Mouse (Mus musculus): Measurements from ENCODE around the gene Lelp1. TPM values are rescaled to one million over a fixed set of nuclear protein-coding genes. Genes with fewer than 3 reads are reported as not detected.
A peak's percentile ranks its signal among the peaks of the same experiment; 100 is the strongest.

Gene Lelp1
- not detected in 2 replicates for polyA plus RNA-seq (2016; fragmentation: Nextera tagmentation; extraction: Ambion mirVana)

GRCm38 (mm10) chr3:92142644-92143043 lies at the start of gene Lelp1:
Lelp1 (minus strand) TSS chr3:92142744.
- Histone ChIP-seq H3K4me1 (no peaks in the 10 kb centered on the region), H3K27me3 (ENCODE audit: poor library complexity, severe bottlenecking) (no peaks in the 10 kb centered on the region), H3K4me3 (no peak within 1 kb of the TSS), H3K9me3 (no peaks in the 10 kb centered on the region), H3K36me3 (replicated peaks) (no peaks in the 10 kb centered on the region), H3K27ac (no peak within 1 kb of the TSS)
- 74% methylated on average over 1 of the region's 1 CpGs for WGBS
- DNase-seq (ENCODE audit: extremely low spot score, low spot score) = no peak

- H3K36me3 ChIP-seq (replicated peaks) = no peaks in the 10 kb centered on the region
- no peak for DNase-seq (ENCODE audit: extremely low spot score, low spot score)
- H3K9me3 ChIP-seq = no peaks in the 10 kb centered on the region
- no peaks in the 10 kb centered on the region for H3K4me1 ChIP-seq
- H3K27me3 ChIP-seq (ENCODE audit: poor library complexity, severe bottlenecking) = no peaks in the 10 kb centered on the region
- no peak overlapping the region for H3K27ac ChIP-seq
- no peak overlapping the region for H3K4me3 ChIP-seq
- 71% methylated on average over 1 of the region's 1 CpGs for WGBS
Measured at GRCm38 (mm10) chr3:92176880-92177279, 34.3 kb upstream of the Lelp1 start.

GRCm38 (mm10) chr3:92169847-92170246 lies 27.3 kb upstream of the Lelp1 start:
- Histone ChIP-seq H3K27me3 (ENCODE audit: poor library complexity, severe bottlenecking) (no peaks in the 10 kb centered on the region), H3K4me3 (no peak overlapping the region), H3K4me1 (no peaks in the 10 kb centered on the region), H3K9me3 (no peaks in the 10 kb centered on the region), H3K36me3 (replicated peaks) (no peaks in the 10 kb centered on the region), H3K27ac (no peak overlapping the region)
- 93% methylated on average over 3 of the region's 3 CpGs for WGBS
- DNase-seq (ENCODE audit: extremely low spot score, low spot score) = no peak

- no peak overlapping the region for H3K27ac ChIP-seq
- H3K4me1 ChIP-seq = no peaks in the 10 kb centered on the region
- DNase-seq (ENCODE audit: extremely low spot score, low spot score) = peak; percentile 39
- H3K36me3 ChIP-seq (replicated peaks) = no peaks in the 10 kb centered on the region
- H3K9me3 ChIP-seq = no peaks in the 10 kb centered on the region
- H3K4me3 ChIP-seq = no peak overlapping the region
- H3K27me3 ChIP-seq (ENCODE audit: poor library complexity, severe bottlenecking) = peaks cover 7% of the 10 kb centered on the region; the same call in 1 of the 2 replicates
Measured at GRCm38 (mm10) chr3:92153322-92153721, 10.8 kb upstream of the Lelp1 start.

- 29% methylated on average over 8 of the region's 8 CpGs for WGBS
- no peaks in the 10 kb centered on the region for H3K4me1 ChIP-seq
- H3K4me3 ChIP-seq = no peak overlapping the region
- H3K9me3 ChIP-seq = no peaks in the 10 kb centered on the region
- H3K27me3 ChIP-seq (ENCODE audit: poor library complexity, severe bottlenecking) = peaks cover 7% of the 10 kb centered on the region; the same call in 1 of the 2 replicates
- peak; percentile 37 for DNase-seq (ENCODE audit: extremely low spot score, low spot score)
- no peak overlapping the region for H3K27ac ChIP-seq
- no peaks in the 10 kb centered on the region for H3K36me3 ChIP-seq (replicated peaks)
Measured at GRCm38 (mm10) chr3:92150631-92151277, 8.2 kb upstream of the Lelp1 start.

- Histone ChIP-seq H3K9me3 (no peaks in the 10 kb centered on the region), H3K27me3 (ENCODE audit: poor library complexity, severe bottlenecking) (no peaks in the 10 kb centered on the region), H3K27ac (no peak overlapping the region), H3K36me3 (replicated peaks) (no peaks in the 10 kb centered on the region), H3K4me1 (no peaks in the 10 kb centered on the region), H3K4me3 (no peak overlapping the region)
- WGBS = 89% methylated on average over 5 of the region's 5 CpGs
- DNase-seq (ENCODE audit: extremely low spot score, low spot score) = no peak
Measured at GRCm38 (mm10) chr3:92147913-92148312, 5.4 kb upstream of the Lelp1 start.

GRCm38 (mm10) chr3:92147420-92147819 lies 4.9 kb upstream of the Lelp1 start:
- H3K4me3 ChIP-seq = no peak overlapping the region
- 68% methylated on average over 2 of the region's 2 CpGs for WGBS
- DNase-seq (ENCODE audit: extremely low spot score, low spot score) = no peak

GRCm38 (mm10) chr3:92123847-92124246 lies 18.7 kb downstream of the Lelp1 start, which contains the start of gene Prr9:
Prr9 (minus strand) TSS chr3:92123947.
- H3K4me1 ChIP-seq = no peaks in the 10 kb centered on the region
- WGBS = 84% methylated on average over 5 of the region's 5 CpGs
- no peak for DNase-seq (ENCODE audit: extremely low spot score, low spot score)
- no peak within 1 kb of the TSS for H3K4me3 ChIP-seq
- no peaks in the 10 kb centered on the region for H3K36me3 ChIP-seq (replicated peaks)
- H3K27ac ChIP-seq = no peak within 1 kb of the TSS
- no peaks in the 10 kb centered on the region for H3K9me3 ChIP-seq
- H3K27me3 ChIP-seq (ENCODE audit: poor library complexity, severe bottlenecking) = no peaks in the 10 kb centered on the region

More at GRCm38 (mm10) chr3:92147420-92147819, 4.9 kb upstream of the Lelp1 start:
- H3K27me3 ChIP-seq (ENCODE audit: poor library complexity, severe bottlenecking) = no peaks in the 10 kb centered on the region
- H3K27ac ChIP-seq = no peak overlapping the region
- no peaks in the 10 kb centered on the region for H3K9me3 ChIP-seq
- no peaks in the 10 kb centered on the region for H3K36me3 ChIP-seq (replicated peaks)
- H3K4me1 ChIP-seq = no peaks in the 10 kb centered on the region

GRCm38 (mm10) chr3:92120902-92121301 lies 21.6 kb downstream of the Lelp1 start:
- no peak for DNase-seq (ENCODE audit: extremely low spot score, low spot score)
- H3K36me3 ChIP-seq (replicated peaks) = no peaks in the 10 kb centered on the region
- no peaks in the 10 kb centered on the region for H3K27me3 ChIP-seq (ENCODE audit: poor library complexity, severe bottlenecking)
- H3K9me3 ChIP-seq = no peaks in the 10 kb centered on the region
- no peaks in the 10 kb centered on the region for H3K4me1 ChIP-seq
- H3K27ac ChIP-seq = no peak overlapping the region
- no peak overlapping the region for H3K4me3 ChIP-seq
- WGBS = 95% methylated on average over 3 of the region's 3 CpGs

- Histone ChIP-seq H3K4me1 (no peaks in the 10 kb centered on the region), H3K36me3 (replicated peaks) (no peaks in the 10 kb centered on the region), H3K9me3 (no peaks in the 10 kb centered on the region), H3K27me3 (ENCODE audit: poor library complexity, severe bottlenecking) (no peaks in the 10 kb centered on the region), H3K4me3 (no peak overlapping the region), H3K27ac (no peak overlapping the region)
- DNase-seq (ENCODE audit: extremely low spot score, low spot score) = no peak
- WGBS = 40% methylated on average over 3 of the region's 3 CpGs
Measured at GRCm38 (mm10) chr3:92117930-92118329, 24.6 kb downstream of the Lelp1 start.

GRCm38 (mm10) chr3:92111526-92111925 lies 31.0 kb downstream of the Lelp1 start:
- H3K27me3 ChIP-seq (ENCODE audit: poor library complexity, severe bottlenecking) = no peaks in the 10 kb centered on the region
- no peak for DNase-seq (ENCODE audit: extremely low spot score, low spot score)
- H3K36me3 ChIP-seq (replicated peaks) = no peaks in the 10 kb centered on the region
- H3K9me3 ChIP-seq = no peaks in the 10 kb centered on the region
- peaks cover 9% of the 10 kb centered on the region for H3K4me1 ChIP-seq
- no peak overlapping the region for H3K4me3 ChIP-seq
- no peak overlapping the region for H3K27ac ChIP-seq

- DNase-seq (ENCODE audit: extremely low spot score, low spot score) = no peak
Measured at GRCm38 (mm10) chr3:92110790-92111189, 31.8 kb downstream of the Lelp1 start.

GRCm38 (mm10) chr3:92106582-92106981 lies 36.0 kb downstream of the Lelp1 start:
- Histone ChIP-seq H3K36me3 (replicated peaks) (no peaks in the 10 kb centered on the region), H3K4me1 (peaks cover 9% of the 10 kb centered on the region), H3K9me3 (no peaks in the 10 kb centered on the region), H3K27ac (no peak overlapping the region), H3K27me3 (ENCODE audit: poor library complexity, severe bottlenecking) (no peaks in the 10 kb centered on the region), H3K4me3 (no peak overlapping the region)
- no peak for DNase-seq (ENCODE audit: extremely low spot score, low spot score)
- WGBS = 12% methylated on average over 6 of the region's 6 CpGs

More at GRCm38 (mm10) chr3:92110790-92111189, 31.8 kb downstream of the Lelp1 start:
- Histone ChIP-seq H3K4me1 (peaks cover 9% of the 10 kb centered on the region), H3K4me3 (no peak overlapping the region), H3K9me3 (no peaks in the 10 kb centered on the region), H3K36me3 (replicated peaks) (no peaks in the 10 kb centered on the region), H3K27ac (no peak overlapping the region), H3K27me3 (ENCODE audit: poor library complexity, severe bottlenecking) (no peaks in the 10 kb centered on the region)
